Mouse (Mus musculus) c-Kit-negative CD71-positive TER-119-positive erythroid progenitor cells, embryonic 14.5 days (primary cell): ENCODE results near the gene Asb6.

Experiments
- DNase-seq: peaks from one replicate; pipeline ENCODE4 v3.0.0-alpha.2; 2013; ENCODE audit warnings: low read depth, low spot score

Gene Asb6

GRCm38 (mm10) chr2:30830283-30830795 lies at the start of gene Asb6:
Asb6 (minus strand) TSS chr2:30830333.
- no peak for DNase-seq

GRCm38 (mm10) chr2:30879481-30879880 lies 49.3 kb upstream of the Asb6 start:
- no peak for DNase-seq

- no peak for DNase-seq
Observed at GRCm38 (mm10) chr2:30875621-30876432, 45.7 kb upstream of the Asb6 start.

GRCm38 (mm10) chr2:30875096-30875495 lies 45.0 kb upstream of the Asb6 start:
- no peak for DNase-seq

- DNase-seq, result no peak
Observed at GRCm38 (mm10) chr2:30874445-30874844, 44.3 kb upstream of the Asb6 start.

- DNase-seq, result no peak
Observed at GRCm38 (mm10) chr2:30872669-30873068, 42.5 kb upstream of the Asb6 start.

- DNase-seq, result no peak
Observed at GRCm38 (mm10) chr2:30870863-30871262, 40.7 kb upstream of the Asb6 start.

- no peak for DNase-seq
Observed at GRCm38 (mm10) chr2:30865426-30865825, 35.3 kb upstream of the Asb6 start.

GRCm38 (mm10) chr2:30864968-30865381 lies 34.8 kb upstream of the Asb6 start:
- no peak for DNase-seq

GRCm38 (mm10) chr2:30863574-30863973 lies 33.4 kb upstream of the Asb6 start:
- no peak for DNase-seq

- no peak for DNase-seq
Observed at GRCm38 (mm10) chr2:30862081-30862480, 31.9 kb upstream of the Asb6 start.

GRCm38 (mm10) chr2:30859782-30860181 lies 29.6 kb upstream of the Asb6 start:
- no peak for DNase-seq

- DNase-seq, result no peak
Observed at GRCm38 (mm10) chr2:30857076-30857475, 26.9 kb upstream of the Asb6 start.

GRCm38 (mm10) chr2:30852771-30853313 lies 22.7 kb upstream of the Asb6 start:
- no peak for DNase-seq

- DNase-seq, result no peak
Observed at GRCm38 (mm10) chr2:30850581-30850980, 20.4 kb upstream of the Asb6 start.

GRCm38 (mm10) chr2:30848184-30848583 lies 18.1 kb upstream of the Asb6 start:
- no peak for DNase-seq

GRCm38 (mm10) chr2:30846723-30847122 lies 16.6 kb upstream of the Asb6 start:
- no peak for DNase-seq

- no peak for DNase-seq
Observed at GRCm38 (mm10) chr2:30846236-30846635, 16.1 kb upstream of the Asb6 start.

- no peak for DNase-seq
Observed at GRCm38 (mm10) chr2:30845152-30846070, 15.3 kb upstream of the Asb6 start.

GRCm38 (mm10) chr2:30842615-30843014 lies 12.5 kb upstream of the Asb6 start:
- no peak for DNase-seq

- DNase-seq, result no peak
Observed at GRCm38 (mm10) chr2:30836238-30836990, 6.3 kb upstream of the Asb6 start.
